8 mouse cellular contexts compared by ENCODE assay signal in genomic region chr10:58323028-58323991, GRCm38 (mm10). TPM values are rescaled to one million over a fixed set of nuclear protein-coding genes. Genes with fewer than 3 reads are reported as not detected.
DNase-seq lines count a peak whose midpoint lies in the region; ATAC-seq and TF ChIP-seq lines count a peak whose summit lies in the region.

TSS of gene Lims1 (plus strand) at chr10:58323466.

- H3K4me2 ChIP-seq in hindbrain, embryonic 13.5 days = peak within 1 kb of the TSS; percentile 61

- H3K36me3 ChIP-seq in hindbrain, embryonic 13.5 days = no peaks in the 10 kb centered on the region

- POLR2A ChIA-PET in Patski (lab: Charles Lee) = no interaction called here

- peak; percentile 96 for DNase-seq in Patski (ENCODE audit: low read depth, low spot score)
- peak; percentile 99 for DNase-seq in cerebellum, postnatal 14 days
- DNase-seq in frontal cortex, postnatal 14 days (ENCODE audit: low spot score in 2 of 2) = peak; percentile 95
- peak; percentile 84 to 85 for DNase-seq in layer of hippocampus, postnatal 25 days (ENCODE audit: extremely low spot score in 1 of 2, low spot score in 1 of 2)
- peak; percentile 98 for DNase-seq in lung, postnatal 25 days (ENCODE audit: low spot score)
- peak; percentile 99 for DNase-seq in retina, embryonic 14.5 days (ENCODE audit: low spot score)
- peak; percentile 98 for DNase-seq in thymus, postnatal 4 days

- peak within 1 kb of the TSS; percentile 85 for H3K27ac ChIP-seq in hindbrain, embryonic 13.5 days

- peak within 1 kb of the TSS; percentile 93 for H3K4me3 ChIP-seq in hindbrain, embryonic 13.5 days

- peak within 1 kb of the TSS; percentile 87 for H3K9ac ChIP-seq in hindbrain, embryonic 13.5 days

- ATAC-seq in Patski = peak; percentile 91
- ATAC-seq in hindbrain, embryonic 13.5 days (ENCODE audit: low FRiP score) = peak; percentile 98

- no peak for TF ChIP-seq CTCF in Patski (IDR thresholded peaks at IDR 0.05)

- CTCF ChIA-PET in Patski (lab: Charles Lee) = interaction anchor here (0.9 to 1.6 kb wide), 4 partner anchors 8 to 16 kb away, joined by 3 to 4 read pairs (median 4); no protein-coding TSS in a partner anchor

- under 1% methylated on average over 83 of the region's 86 CpGs for WGBS in hindbrain, embryonic 13.5 days

- H3K27me3 ChIP-seq in Patski = no peaks in the 10 kb centered on the region
- no peaks in the 10 kb centered on the region for H3K27me3 ChIP-seq in hindbrain, embryonic 13.5 days

- in situ Hi-C loops in Patski (cut with MboI; ENCODE audit: low pct_unique_long_range_greater_than_20kb) = no loop called here

- H3K9me3 ChIP-seq in hindbrain, embryonic 13.5 days = no peaks in the 10 kb centered on the region

- H3K4me1 ChIP-seq in hindbrain, embryonic 13.5 days (replicated peaks) = peaks cover 28% of the 10 kb centered on the region

RNA-seq across cellular contexts. Expression of gene Lims1, which starts in this region (rescaled TPM):
- 56.0 TPM for polyA plus RNA-seq in Patski (2021)
- polyA plus RNA-seq in hindbrain, embryonic 13.5 days (2015; fragmentation: Nextera tagmentation; extraction: Ambion mirVana) = 66.0 and 69.2 TPM in 2 replicates
- total RNA-seq in layer of hippocampus, postnatal 25 days (2021) = 10 to 100 TPM; 24.5 to 25.0 TPM

Comparison
In these comparisons a context has a peak if more than half of its experiments do, and no peak if none do; other contexts are left out.
1. Peak in every context shown above with its lines: DNase-seq, ATAC-seq, H3K4me3 ChIP-seq and H3K27ac ChIP-seq.